Mouse (Mus musculus) limb, embryonic 11.5 days (tissue): Measurements from ENCODE around the gene Rhof. TPM values are rescaled to one million over a fixed set of nuclear protein-coding genes. Genes with fewer than 3 reads are reported as not detected.

Source experiments
- ATAC-seq: fragments of 200-750 bp; cut with Nextera tagmentation; 2 replicates; pipeline ENCODE4 v1.8.0; 2017; ENCODE audit warnings: low read depth; ENCODE audit not compliant: insufficient number of reproducible peaks, low FRiP score, low TSS enrichment
- DNase-seq: peaks from one replicate; pipeline ENCODE4 v3.0.0-alpha.2; 2015; ENCODE audit warnings: low spot score
- H3K27ac ChIP-seq: fragments of 300-500 bp; sonication (generic); replicated peaks from 2 replicates; pipeline ENCODE4 v1.5.1; 2014; ENCODE audit warnings: low read depth, mild to moderate bottlenecking, low read length
- H3K27me3 ChIP-seq: fragments of 300-500 bp; sonication (generic); 2 replicates; pipeline ENCODE4 v1.6.1; 2014; ENCODE audit warnings: mild to moderate bottlenecking, low read length, mixed read lengths; ENCODE audit not compliant: control insufficient read depth, insufficient read depth
- H3K36me3 ChIP-seq: fragments of 300-500 bp; sonication (generic); 2 replicates; pipeline ENCODE4 v1.6.1; 2014; ENCODE audit warnings: mild to moderate bottlenecking, low read length, moderate library complexity, mixed read lengths; ENCODE audit not compliant: control insufficient read depth, insufficient read depth
- H3K4me1 ChIP-seq: fragments of 300-500 bp; sonication (generic); 2 replicates; pipeline ENCODE4 v1.6.1; 2014; ENCODE audit warnings: low read length, mixed read lengths; ENCODE audit not compliant: control insufficient read depth, insufficient read depth
- H3K4me2 ChIP-seq: fragments of 300-500 bp; sonication (generic); 2 replicates; pipeline ENCODE4 v1.6.1; 2014; ENCODE audit warnings: low read depth, mild to moderate bottlenecking, moderate library complexity; ENCODE audit not compliant: severe bottlenecking
- H3K4me3 ChIP-seq: fragments of 300-500 bp; sonication (generic); 2 replicates; pipeline ENCODE4 v1.5.1; 2014; ENCODE audit warnings: low read depth, low read length
- H3K9ac ChIP-seq: fragments of 300-500 bp; sonication (generic); 2 replicates; pipeline ENCODE4 v1.6.1; 2014; ENCODE audit warnings: mild to moderate bottlenecking, low read length
- H3K9me3 ChIP-seq: fragments of 300-500 bp; sonication (generic); 2 replicates; pipeline ENCODE4 v1.6.1; 2016; ENCODE audit warnings: low read length; ENCODE audit not compliant: control insufficient read depth
- whole genome bisulfite sequencing: fragments of 180-500 bp; shearing (Covaris S2); extraction: QIAGEN DNeasy Blood & Tissue Kit; methylation state at CpG from one replicate; pipeline ENCODE4 v1.1.7; 2014; 5-methylcytosine and 5-hydroxymethylcytosine counted together
- polyA plus RNA-seq: library from polyadenylated mRNA; unstranded; fragments of >200 nt; fragmentation: Nextera tagmentation; extraction: Ambion mirVana; gene quantifications from 2 replicates; pipeline ENCODE4 v1.2.1, GENCODE M21; 2014

The Rhof gene
- polyA plus RNA-seq, 1 experiment from 2014 or later, result 2.9 TPM

GRCm38 (mm10) chr5:123139722-123140627 is 7.5 kb upstream of the Rhof start:
- Histone ChIP-seq H3K9ac (peak overlapping the region; percentile 100), H3K27ac (peak overlapping the region; percentile 100), H3K4me3 (peak overlapping the region; percentile 95), H3K4me2 (peak overlapping the region; percentile 100), H3K4me1 (peaks cover 43% of the 10 kb centered on the region), H3K36me3 (peaks cover 3% of the 10 kb centered on the region; the same call in 1 of the 2 replicates), H3K27me3 (no peaks in the 10 kb centered on the region), H3K9me3 (no peaks in the 10 kb centered on the region)
- WGBS, result under 1% methylated on average over 28 of the region's 28 CpGs
- ATAC-seq (no peak), DNase-seq (peak; percentile 72)

- ATAC-seq (no peak), DNase-seq (peak; percentile 82)
- peak overlapping the region; percentile 100 for H3K27ac ChIP-seq
- under 1% methylated on average over 39 of the region's 39 CpGs for WGBS
- peak overlapping the region; percentile 100 for H3K9ac ChIP-seq
- H3K4me2 ChIP-seq, result peak overlapping the region; percentile 100
- H3K9me3 ChIP-seq, result no peaks in the 10 kb centered on the region
- H3K36me3 ChIP-seq, result peaks cover 6% of the 10 kb centered on the region
- H3K4me1 ChIP-seq, result peaks cover 43% of the 10 kb centered on the region
- H3K27me3 ChIP-seq, result no peaks in the 10 kb centered on the region
- H3K4me3 ChIP-seq, result peak overlapping the region; percentile 95
These were observed 6.6 kb upstream of the Rhof start for GRCm38 (mm10) chr5:123138953-123139721.

DNA sequence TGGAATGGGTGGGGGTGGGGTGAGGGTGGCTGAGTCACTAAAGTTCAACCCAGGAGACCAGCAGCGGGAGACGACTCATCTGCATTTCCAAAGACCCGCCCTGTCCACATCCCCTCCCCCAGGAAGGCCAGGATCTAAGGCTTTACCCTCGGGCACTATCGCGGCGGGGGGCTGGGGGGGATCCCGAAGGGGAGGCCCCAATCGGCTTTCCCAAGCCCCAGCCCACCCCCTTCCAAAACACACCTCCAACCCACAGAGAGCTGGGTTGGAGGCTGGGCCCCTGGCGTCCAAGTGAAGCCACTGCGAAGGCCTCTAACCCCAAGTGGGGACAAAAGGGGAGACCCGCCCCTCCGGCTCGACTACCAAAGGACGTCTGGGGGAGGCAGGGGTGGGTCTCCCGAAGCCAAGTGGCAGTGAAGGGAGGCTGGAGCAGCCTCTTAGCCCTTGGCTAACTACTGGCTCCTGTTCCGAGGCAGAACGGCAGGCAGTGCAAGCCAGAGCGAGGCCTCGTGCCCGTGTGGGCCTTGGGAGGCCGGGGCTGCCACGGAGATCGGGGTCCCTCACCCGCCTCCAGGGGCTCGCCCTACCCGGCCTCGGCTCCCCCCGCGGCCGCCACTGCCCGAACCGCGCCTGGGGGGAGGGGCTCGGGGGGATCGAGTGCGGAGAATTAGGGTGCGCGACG is 5.9 kb upstream of the Rhof start:
- peaks cover 6% of the 10 kb centered on the region for H3K36me3 ChIP-seq
- ATAC-seq, result peak; percentile 20
- H3K4me1 ChIP-seq, result peaks cover 41% of the 10 kb centered on the region
- H3K4me2 ChIP-seq, result peak overlapping the region; percentile 100
- 0% methylated on average over 33 of the region's 40 CpGs for WGBS
- H3K9me3 ChIP-seq, result no peaks in the 10 kb centered on the region
- H3K27me3 ChIP-seq, result no peaks in the 10 kb centered on the region
- H3K4me3 ChIP-seq, result peak overlapping the region; percentile 95
- H3K9ac ChIP-seq, result peak overlapping the region; percentile 100
- DNase-seq, result peak; percentile 83
- H3K27ac ChIP-seq, result peak overlapping the region; percentile 100

GRCm38 (mm10) chr5:123137910-123138229 is 5.4 kb upstream of the Rhof start:
- DNase-seq (no peak), ATAC-seq (no peak)
- peak overlapping the region; percentile 100 for H3K27ac ChIP-seq
- H3K27me3 ChIP-seq, result no peaks in the 10 kb centered on the region
- H3K4me1 ChIP-seq, result peaks cover 44% of the 10 kb centered on the region
- WGBS, result 2% methylated on average over 6 of the region's 6 CpGs
- H3K4me3 ChIP-seq, result peak overlapping the region; percentile 95
- H3K4me2 ChIP-seq, result peak overlapping the region; percentile 100
- H3K36me3 ChIP-seq, result peaks cover 6% of the 10 kb centered on the region
- H3K9me3 ChIP-seq, result no peaks in the 10 kb centered on the region
- peak overlapping the region; percentile 100 for H3K9ac ChIP-seq

GRCm38 (mm10) chr5:123137044-123137909 is 4.8 kb upstream of the Rhof start:
- Histone ChIP-seq H3K9ac (peak overlapping the region; percentile 100), H3K27ac (peak overlapping the region; percentile 100), H3K27me3 (no peaks in the 10 kb centered on the region), H3K4me3 (peak overlapping the region; percentile 95), H3K36me3 (peaks cover 6% of the 10 kb centered on the region), H3K4me2 (peak overlapping the region; percentile 100), H3K4me1 (peaks cover 49% of the 10 kb centered on the region), H3K9me3 (no peaks in the 10 kb centered on the region)
- WGBS, result under 1% methylated on average over 20 of the region's 20 CpGs
- peak; percentile 83 for DNase-seq
- no peak for ATAC-seq

DNA sequence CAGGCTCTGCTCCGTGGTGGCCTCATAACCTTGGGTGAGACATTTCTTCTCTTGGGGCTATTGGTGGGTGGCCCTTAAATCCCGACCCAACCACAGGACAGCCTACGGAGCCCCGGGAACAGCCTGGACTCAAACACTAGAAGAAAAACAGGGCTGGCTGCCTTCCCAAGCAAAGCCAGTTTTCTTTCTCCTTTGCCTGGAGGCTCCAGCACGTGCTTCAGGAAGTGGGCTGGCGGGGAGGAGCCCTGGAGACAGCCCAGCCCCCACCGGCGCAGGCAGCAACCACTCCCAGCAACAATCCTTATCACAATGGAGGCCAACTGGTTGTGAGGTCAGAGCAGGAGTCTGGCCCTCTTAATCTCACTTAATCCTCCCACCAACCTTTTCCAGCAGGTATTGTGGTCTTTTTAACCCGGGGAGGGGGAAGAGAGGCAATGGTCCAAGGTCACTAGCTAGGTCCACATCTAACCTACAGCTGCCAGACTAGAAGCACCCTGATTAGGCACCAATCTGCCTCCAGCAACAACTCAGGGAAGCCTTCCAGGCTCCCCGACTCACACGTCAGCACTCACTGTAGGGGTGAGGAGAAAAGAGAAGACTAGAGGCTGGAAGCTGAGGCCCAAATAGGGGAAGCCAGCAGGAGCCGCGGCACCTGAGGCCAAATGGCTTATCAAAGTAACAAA is 4.0 kb upstream of the Rhof start:
- under 1% methylated on average over 13 of the region's 13 CpGs for WGBS

More for the DNA sequence above, 4.0 kb upstream of the Rhof start:
- Histone ChIP-seq H3K36me3 (peaks cover 6% of the 10 kb centered on the region), H3K4me3 (peak overlapping the region; percentile 95), H3K9me3 (no peaks in the 10 kb centered on the region), H3K4me2 (peak overlapping the region; percentile 100), H3K9ac (peak overlapping the region; percentile 100), H3K27ac (peak overlapping the region; percentile 100), H3K4me1 (peaks cover 56% of the 10 kb centered on the region), H3K27me3 (no peaks in the 10 kb centered on the region)
- 0 out of 2 replicates have a peak, but pooled peaks have one; percentile 27 for ATAC-seq
- DNase-seq, result peak; percentile 83
